Mouse (Mus musculus) cortical plate, adult 2 months (tissue): ENCODE measurements around the gene Cdk14.

Experiments used
- CTCF ChIP-seq: fragments of 200-500 bp; IDR thresholded peaks from 2 replicates; pipeline ENCODE4 v1.5.1; 2011; ENCODE audit warnings: mild to moderate bottlenecking, control low read depth, low read length; ENCODE audit not compliant: insufficient read depth; ENCODE audit errors: extremely low read depth
- POLR2A ChIP-seq: fragments of 200-500 bp; IDR thresholded peaks from 2 replicates; pipeline ENCODE4 v1.6.1; 2011; ENCODE audit warnings: mild to moderate bottlenecking, low read length, control low read depth; ENCODE audit not compliant: insufficient read depth; ENCODE audit errors: extremely low read depth

DNA sequence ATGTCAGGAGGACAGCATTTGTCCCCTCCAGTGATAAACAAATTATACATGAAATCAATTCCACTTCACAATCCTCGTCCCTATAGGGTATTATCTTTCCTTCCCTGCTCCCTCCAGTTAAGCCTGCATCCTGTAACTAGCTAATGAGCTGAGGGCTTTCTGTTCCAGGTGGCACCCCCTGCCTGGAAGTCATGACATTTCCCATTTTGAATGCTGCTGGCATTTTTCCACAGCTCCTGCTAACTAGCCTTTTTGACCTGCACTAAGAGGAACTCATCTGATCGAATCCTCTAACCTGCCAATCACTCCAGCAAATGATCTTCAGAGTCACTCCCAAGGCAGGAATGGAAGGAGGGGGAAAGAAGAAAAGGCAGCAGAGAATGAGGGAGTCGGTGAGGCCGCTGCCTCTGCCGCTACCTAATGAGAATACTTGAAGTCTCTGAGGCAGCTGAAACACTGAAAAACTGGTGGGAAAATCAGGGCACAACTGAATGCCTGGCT, 542.9 kb downstream of the Cdk14 start:
- TF ChIP-seq POLR2A (no peak), CTCF (no peak)
